Mouse (Mus musculus) MEL (cell line): ENCODE measurements around the gene Mast3. TPM values are rescaled to one million over a fixed set of nuclear protein-coding genes. Genes with fewer than 3 reads are reported as not detected.

ENCODE experiments used
- DNase-seq: peaks from one replicate; pipeline ENCODE4 v3.0.0; 2011; ENCODE audit warnings: low read depth, low spot score
- H3K27ac ChIP-seq: 2 replicates; pipeline ENCODE4 v1.5.1; 2012; ENCODE audit warnings: low read depth, mild to moderate bottlenecking, control low read depth, low read length, moderate library complexity; ENCODE audit not compliant: control insufficient read depth
- H3K27me3 ChIP-seq, 2 experiments: fragments of 150-350 bp in 1 of 2; sonication (generic) in 1 of 2; 2 replicates each; pipeline ENCODE4 v1.6.1; 2012; ENCODE audit warnings: low read length in 2 of 2, mild to moderate bottlenecking in 2 of 2, improper control_type of control experiment in 1 of 2, moderate library complexity in 1 of 2; ENCODE audit not compliant: insufficient read depth in 2 of 2, control insufficient read depth in 1 of 2
- H3K36me3 ChIP-seq, 2 experiments: 2 replicates each; pipeline ENCODE4 v1.6.1; 2012 to 2014; ENCODE audit warnings: low read length in 2 of 2, improper control_type of control experiment in 1 of 2, inconsistent platforms in 1 of 2, mild to moderate bottlenecking in 1 of 2; ENCODE audit not compliant: insufficient read depth in 2 of 2, control insufficient read depth in 1 of 2
- H3K4me1 ChIP-seq, 2 experiments: fragments of 150-350 bp in 1 of 2; sonication (generic) in 1 of 2; 2 replicates each; pipeline ENCODE4 v1.6.1; 2012; ENCODE audit warnings: low read length in 2 of 2, improper control_type of control experiment in 1 of 2, mild to moderate bottlenecking in 1 of 2; ENCODE audit not compliant: insufficient read depth in 2 of 2, control insufficient read depth in 1 of 2
- H3K4me3 ChIP-seq, 2 experiments: fragments of 150-350 bp in 1 of 2; sonication (generic) in 1 of 2; 2 replicates each; pipeline ENCODE4 v1.5.1; 2012; ENCODE audit warnings: low read depth in 2 of 2, low read length in 2 of 2, mild to moderate bottlenecking in 2 of 2, moderate library complexity in 2 of 2, control low read depth in 1 of 2, improper control_type of control experiment in 1 of 2; ENCODE audit not compliant: control insufficient read depth in 1 of 2, insufficient read depth in 1 of 2
- H3K79me2 ChIP-seq: 2 replicates; pipeline ENCODE4 v1.6.1; 2012; ENCODE audit warnings: mild to moderate bottlenecking, low read length, moderate library complexity; ENCODE audit not compliant: control insufficient read depth, poor library complexity, insufficient read depth
- H3K9ac ChIP-seq: 2 replicates; pipeline ENCODE4 v1.6.1; 2012; ENCODE audit warnings: low read depth, mild to moderate bottlenecking, control low read depth, low read length, moderate library complexity; ENCODE audit not compliant: control insufficient read depth, poor library complexity, severe bottlenecking
- H3K9me3 ChIP-seq: fragments of 150-350 bp; sonication (generic); replicated peaks from 2 replicates; pipeline ENCODE4 v1.6.1; 2012; ENCODE audit warnings: mild to moderate bottlenecking, low read length, improper control_type of control experiment, moderate library complexity; ENCODE audit not compliant: insufficient read depth
- BHLHE40 ChIP-seq: IDR thresholded peaks from 2 replicates; pipeline ENCODE4 v1.6.1; 2012; ENCODE audit warnings: low read depth, mild to moderate bottlenecking, inconsistent platforms, low read length, improper control_type of control experiment, borderline replicate concordance
- CHD1 ChIP-seq: IDR thresholded peaks from 2 replicates; pipeline ENCODE4 v1.6.1; 2012; ENCODE audit warnings: low read depth, mild to moderate bottlenecking, inconsistent platforms, low read length, improper control_type of control experiment
- CHD2 ChIP-seq: IDR thresholded peaks from 2 replicates; pipeline ENCODE4 v1.6.1; 2011; ENCODE audit warnings: low read length, improper control_type of control experiment
- CTCF ChIP-seq, 3 experiments: IDR thresholded peaks in 2 of 3; conservative IDR thresholded peaks in 1 of 3; 2 replicates each; pipeline ENCODE4 v1.5.1; 2011 to 2012; ENCODE audit warnings: low read length in 3 of 3, low read depth in 2 of 3, mild to moderate bottlenecking in 2 of 3, improper control_type of control experiment in 1 of 3, inconsistent platforms in 1 of 3, mixed read lengths in 1 of 3, moderate library complexity in 1 of 3; ENCODE audit not compliant: control insufficient read depth in 1 of 3, insufficient read depth in 1 of 3, poor library complexity in 1 of 3, severe bottlenecking in 1 of 3
- ELF1 ChIP-seq: IDR thresholded peaks from 2 replicates; pipeline ENCODE4 v1.6.1; 2014; ENCODE audit warnings: low read depth, mild to moderate bottlenecking, inconsistent platforms, low read length, improper control_type of control experiment, moderate library complexity
- ETS1 ChIP-seq: IDR thresholded peaks from 2 replicates; pipeline ENCODE4 v1.6.1; 2012; ENCODE audit warnings: low read depth, mild to moderate bottlenecking, inconsistent platforms, low read length, improper control_type of control experiment, moderate library complexity
- GATA1 ChIP-seq: IDR thresholded peaks from 2 replicates; pipeline ENCODE4 v1.6.1; 2011; ENCODE audit warnings: low read depth, low read length, improper control_type of control experiment
- HCFC1 ChIP-seq: IDR thresholded peaks from 2 replicates; pipeline ENCODE4 v1.6.1; 2012; ENCODE audit warnings: low read depth, mild to moderate bottlenecking, inconsistent platforms, low read length, improper control_type of control experiment, moderate library complexity
- JUND ChIP-seq: IDR thresholded peaks from 2 replicates; pipeline ENCODE4 v1.6.1; 2011; ENCODE audit warnings: low read depth, mild to moderate bottlenecking, improper control_type of control experiment, low read length
- KAT2A ChIP-seq: conservative IDR thresholded peaks from 2 replicates; pipeline ENCODE4 v1.6.1; 2012; ENCODE audit warnings: low read depth, low read length, improper control_type of control experiment, inconsistent platforms
- MAFK ChIP-seq: IDR thresholded peaks from 2 replicates; pipeline ENCODE4 v1.6.1; 2011; ENCODE audit warnings: low read depth, mild to moderate bottlenecking, low read length, improper control_type of control experiment, borderline replicate concordance
- MAX ChIP-seq: IDR thresholded peaks from 2 replicates; pipeline ENCODE4 v1.6.1; 2011; ENCODE audit warnings: low read length, improper control_type of control experiment
- MEF2A ChIP-seq: IDR thresholded peaks from 2 replicates; pipeline ENCODE4 v1.6.1; 2014; ENCODE audit warnings: low read depth, mild to moderate bottlenecking, inconsistent platforms, low read length, improper control_type of control experiment; ENCODE audit not compliant: poor library complexity, insufficient replicate concordance, severe bottlenecking; ENCODE audit errors: extremely low read depth
- MXI1 ChIP-seq: IDR thresholded peaks from 2 replicates; pipeline ENCODE4 v1.6.1; 2011; ENCODE audit warnings: mild to moderate bottlenecking, low read depth, low read length, improper control_type of control experiment
- MYB ChIP-seq: IDR thresholded peaks from 2 replicates; pipeline ENCODE4 v1.6.1; 2011; ENCODE audit warnings: mild to moderate bottlenecking, low read depth, low read length, improper control_type of control experiment
- MYC ChIP-seq: IDR thresholded peaks from 2 replicates; pipeline ENCODE4 v1.6.1; 2011; ENCODE audit warnings: low read depth, mild to moderate bottlenecking, low read length, improper control_type of control experiment, moderate library complexity
- NRF1 ChIP-seq: IDR thresholded peaks from 2 replicates; pipeline ENCODE4 v1.6.1; 2014; ENCODE audit warnings: low read depth, mild to moderate bottlenecking, inconsistent platforms, low read length, improper control_type of control experiment, moderate library complexity; ENCODE audit not compliant: poor library complexity, insufficient read depth, severe bottlenecking
- POLR2A ChIP-seq, 2 experiments: IDR thresholded peaks; 2 replicates each; pipeline ENCODE4 v1.6.1; 2011 to 2012; ENCODE audit warnings: low read length in 2 of 2, mild to moderate bottlenecking in 2 of 2, control low read depth in 1 of 2, improper control_type of control experiment in 1 of 2, low read depth in 1 of 2, moderate library complexity in 1 of 2; ENCODE audit not compliant: control insufficient read depth in 1 of 2, insufficient read depth in 1 of 2, poor library complexity in 1 of 2
- POLR2AphosphoS2 ChIP-seq: IDR thresholded peaks from 2 replicates; pipeline ENCODE4 v1.6.1; 2011; ENCODE audit warnings: low read length, improper control_type of control experiment
- RAD21 ChIP-seq: IDR thresholded peaks from 2 replicates; pipeline ENCODE4 v1.6.1; 2011; ENCODE audit warnings: mild to moderate bottlenecking, low read depth, low read length, improper control_type of control experiment
- RCOR1 ChIP-seq: IDR thresholded peaks from 2 replicates; pipeline ENCODE4 v1.6.1; 2012; ENCODE audit warnings: low read depth, mild to moderate bottlenecking, inconsistent platforms, low read length, improper control_type of control experiment
- SMC3 ChIP-seq: IDR thresholded peaks from 2 replicates; pipeline ENCODE4 v1.6.1; 2011; ENCODE audit warnings: low read depth, low read length, improper control_type of control experiment
- TBP ChIP-seq: IDR thresholded peaks from 2 replicates; pipeline ENCODE4 v1.8.0; 2011; ENCODE audit warnings: low read depth, low read length, improper control_type of control experiment
- TCF12 ChIP-seq: IDR thresholded peaks from 2 replicates; pipeline ENCODE4 v1.6.1; 2014; ENCODE audit warnings: low read depth, mild to moderate bottlenecking, inconsistent platforms, low read length, improper control_type of control experiment, moderate library complexity
- USF1 ChIP-seq: IDR thresholded peaks from 2 replicates; pipeline ENCODE4 v1.6.1; 2014; ENCODE audit warnings: low read depth, mild to moderate bottlenecking, inconsistent platforms, low read length, improper control_type of control experiment, moderate library complexity
- USF2 ChIP-seq, 2 experiments: IDR thresholded peaks; 2 replicates each; pipeline ENCODE4 v1.6.1; 2011 to 2012; ENCODE audit warnings: improper control_type of control experiment in 2 of 2, low read length in 2 of 2, borderline replicate concordance in 1 of 2, inconsistent platforms in 1 of 2, low read depth in 1 of 2, mild to moderate bottlenecking in 1 of 2; ENCODE audit not compliant: insufficient read depth in 1 of 2
- ZKSCAN1 ChIP-seq: IDR thresholded peaks from 2 replicates; pipeline ENCODE4 v1.6.1; 2012; ENCODE audit warnings: low read depth, mild to moderate bottlenecking, inconsistent platforms, low read length, improper control_type of control experiment, moderate library complexity
- polyA plus RNA-seq, 2 experiments: library from polyadenylated mRNA; stranded (reverse) in 1 of 2; unstranded in 1 of 2; fragments of >175 nt in 1 of 2; fragments of >200 nt in 1 of 2; gene quantifications; 2 replicates each; pipeline versions ENCODE4 v1.2.1 to v1.2.4; 2012; ENCODE audit warnings: low replicate concordance in 2 of 2, low read depth in 1 of 2; ENCODE audit not compliant: insufficient read length in 2 of 2, insufficient read depth in 1 of 2, missing spikeins in 1 of 2
- total RNA-seq: library from RNA; depleted of rRNA; stranded (reverse); fragments of 300-350 nt; gene quantifications from 2 replicates; pipeline ENCODE4 v1.2.3, GENCODE M21; 2012

Mast3 gene
- total and polyA plus RNA-seq, 3 experiments, result 13.5 to 54.7 TPM; not detected in 1

GRCm38 (mm10) chr8:70755661-70756475 lies 49.0 kb downstream of the Mast3 start:
- H3K9me3 ChIP-seq, result no peaks in the 10 kb centered on the region
- H3K27ac ChIP-seq, result no peak overlapping the region
- peaks cover 11% of the 10 kb centered on the region for H3K79me2 ChIP-seq
- peaks cover 0 to 15% of the 10 kb centered on the region in 2 experiments; a peak in 2 of 4 replicates for H3K36me3 ChIP-seq
- no peak for TF ChIP-seq ELF1
- TF ChIP-seq POLR2A (IDR thresholded peaks at IDR 0.05; ENCODE audit: control insufficient read depth in 1 of 2, insufficient read depth in 1 of 2, low read depth in 1 of 2, low read length in 2 of 2, poor library complexity in 1 of 2), result no peak
- TF ChIP-seq RCOR1, result no peak
- TF ChIP-seq MYB, result no peak
- TF ChIP-seq MAX, result no peak
- no peak for DNase-seq
- no peak overlapping the region for H3K9ac ChIP-seq
- peaks cover 3 to 26% of the 10 kb centered on the region in 2 experiments; a peak in 3 of 4 replicates for H3K4me1 ChIP-seq
- H3K27me3 ChIP-seq, result no peaks in the 10 kb centered on the region
- no peak overlapping the region for H3K4me3 ChIP-seq

GRCm38 (mm10) chr8:70754871-70755660 lies 49.8 kb downstream of the Mast3 start:
- peak overlapping the region; percentile 62 for H3K9ac ChIP-seq
- H3K27ac ChIP-seq, result no peak overlapping the region
- no peaks in the 10 kb centered on the region for H3K27me3 ChIP-seq
- TF ChIP-seq MAFK (no peak), RAD21 (no peak), KAT2A (no peak), TCF12 (no peak), MAX (peak; percentile 24; the same call in 1 of the 2 replicates), MYB (no peak), MYC (0 out of 2 replicates have a peak, but pooled peaks have one; percentile 35), POLR2AphosphoS2 (no peak), GATA1 (no peak), CTCF (IDR thresholded peaks at IDR 0.05 in 2 of 3, conservative IDR thresholded peaks at IDR 0.05 in 1 of 3; ENCODE audit: control insufficient read depth in 1 of 3, insufficient read depth in 1 of 3, low read depth in 2 of 3, low read length in 3 of 3, poor library complexity in 1 of 3, severe bottlenecking in 1 of 3) (no peak), MXI1 (peak; percentile 23; the same call in 1 of the 2 replicates), CHD1 (no peak), MEF2A (no peak), POLR2A (IDR thresholded peaks at IDR 0.05; ENCODE audit: control insufficient read depth in 1 of 2, insufficient read depth in 1 of 2, low read depth in 1 of 2, low read length in 2 of 2, poor library complexity in 1 of 2) (0 out of 4 replicates have a peak, but pooled peaks of 1 of the 2 experiments have one; percentile 14), HCFC1 (no peak), ZKSCAN1 (no peak), CHD2 (no peak), SMC3 (no peak), BHLHE40 (no peak), TBP (no peak), ETS1 (no peak), USF1 (peak; percentile 82), USF2 (IDR thresholded peaks at IDR 0.05; ENCODE audit: borderline replicate concordance in 1 of 2, insufficient read depth in 1 of 2, low read depth in 1 of 2, low read length in 2 of 2) (no peak), JUND (no peak), NRF1 (no peak)
- H3K4me3 ChIP-seq, result peak overlapping the region; percentile 61 to 76
- H3K4me1 ChIP-seq, result peaks cover 3 to 26% of the 10 kb centered on the region in 2 experiments; a peak in 3 of 4 replicates
- peaks cover 0 to 15% of the 10 kb centered on the region in 2 experiments; a peak in 2 of 4 replicates for H3K36me3 ChIP-seq
- H3K9me3 ChIP-seq, result no peaks in the 10 kb centered on the region
- H3K79me2 ChIP-seq, result peaks cover 6% of the 10 kb centered on the region
- DNase-seq, result peak; percentile 60
